Mouse (Mus musculus) left cerebral cortex, adult 18-20 months (tissue): ENCODE data around the gene Chrm3. TPM values are rescaled to one million over a fixed set of nuclear protein-coding genes. Genes with fewer than 3 reads are reported as not detected.

Experiments
- DNase-seq, 2 experiments: peaks; one replicate each; pipeline ENCODE4 v3.0.0; 2021 to 2022; ENCODE audit warnings: low spot score in 2 of 2, mixed read lengths in 1 of 2
- total RNA-seq, 2 experiments: library from RNA; stranded (reverse); gene quantifications; 2 replicates each; pipeline ENCODE4 v1.2.3; 2021

The Chrm3 gene
- total RNA-seq, 2 experiments from 2014 or later: 46.4 to 49.6 TPM

GRCm38 (mm10) chr13:10086336-10086735 lies 274.3 kb downstream of the Chrm3 start:
- peak; percentile 33 to 41 for DNase-seq

DNA sequence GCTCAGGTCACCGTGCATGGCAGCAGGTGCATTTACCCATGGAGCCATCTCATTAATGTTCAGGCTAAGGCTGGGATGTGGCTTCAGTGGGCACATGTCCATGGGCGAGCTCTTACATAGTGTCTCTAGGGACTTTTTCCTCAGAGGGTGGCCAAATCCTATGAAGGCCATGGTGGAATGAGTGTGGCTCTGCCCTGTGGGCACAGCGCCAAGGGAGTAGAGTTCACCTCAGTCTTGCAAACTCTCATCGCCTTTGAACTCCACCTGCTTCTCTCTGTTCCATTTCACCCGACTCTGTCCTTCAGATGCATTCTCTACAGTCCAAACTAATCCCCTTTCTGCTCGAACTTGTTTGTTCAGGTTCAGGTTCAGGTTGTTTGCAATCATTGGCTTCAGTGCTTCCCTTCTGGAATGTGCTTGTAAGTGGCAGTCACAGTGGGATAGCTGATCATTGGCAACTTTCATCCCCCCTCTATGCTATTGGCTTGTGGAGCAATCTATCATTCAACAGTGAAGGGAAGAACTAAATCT lies 278.7 kb downstream of the Chrm3 start:
- DNase-seq: no peak

GRCm38 (mm10) chr13:10071165-10071564 lies 289.5 kb downstream of the Chrm3 start:
- peak; percentile 23 to 50 for DNase-seq

- no peak for DNase-seq
Observed at GRCm38 (mm10) chr13:10068927-10069580, 291.6 kb downstream of the Chrm3 start.

DNA sequence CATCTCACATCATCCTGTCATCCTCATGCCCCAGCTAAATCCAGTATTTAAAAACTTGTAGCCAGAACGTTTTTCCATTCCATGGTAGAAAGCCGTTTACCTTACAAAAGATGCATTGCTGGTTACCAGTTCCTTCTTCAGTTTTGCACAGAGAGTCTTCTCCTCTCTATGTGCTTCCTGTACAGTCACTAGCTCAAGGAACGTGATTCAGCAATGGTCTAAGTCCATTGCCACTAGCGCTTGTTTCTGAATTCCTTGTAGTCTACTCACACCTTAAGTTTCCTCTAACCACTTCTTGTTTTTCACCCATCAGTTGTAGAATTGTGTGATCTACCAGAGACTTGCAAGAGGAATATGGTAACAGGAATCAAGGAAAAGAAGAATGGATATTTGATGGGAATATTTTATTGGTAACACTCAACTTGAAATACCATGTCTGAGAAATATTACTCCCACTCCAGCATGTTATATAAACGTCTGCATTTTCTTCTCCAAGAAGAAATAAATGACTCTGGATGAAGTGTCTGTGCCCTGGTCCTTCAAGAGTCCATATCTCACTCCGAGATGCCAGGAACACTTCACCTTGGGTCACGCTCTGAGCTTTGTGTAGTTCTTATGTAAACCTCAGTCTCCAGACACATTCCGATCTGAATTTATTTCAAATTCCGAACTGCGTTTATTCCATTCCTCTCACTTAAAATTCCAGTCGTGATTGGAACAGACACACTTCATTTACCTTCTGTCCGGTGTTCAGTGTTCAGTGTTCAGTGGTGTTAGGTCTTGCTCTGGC lies 293.6 kb downstream of the Chrm3 start:
- no peak for DNase-seq

DNA sequence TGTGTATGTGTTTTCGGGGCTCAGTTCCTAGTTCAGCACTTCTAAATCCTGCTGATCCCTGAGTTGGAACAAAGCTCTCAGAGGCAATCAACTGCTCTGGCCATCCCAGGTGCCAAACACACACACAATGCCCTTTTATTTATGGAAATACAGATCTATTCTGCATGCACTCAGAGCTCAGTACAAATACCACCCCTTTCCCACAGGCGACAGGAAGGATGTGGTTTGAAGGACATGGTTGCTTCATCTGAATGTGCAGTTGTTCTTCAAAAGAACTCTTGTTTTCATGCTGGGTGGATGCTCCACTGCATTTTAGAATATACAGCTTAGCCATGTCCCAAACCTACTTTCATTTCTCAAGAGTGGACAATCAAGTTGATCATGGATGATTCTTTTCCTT lies 294.9 kb downstream of the Chrm3 start:
- no peak for DNase-seq

GRCm38 (mm10) chr13:10062681-10063080 lies 298.0 kb downstream of the Chrm3 start:
- no peak for DNase-seq

DNA sequence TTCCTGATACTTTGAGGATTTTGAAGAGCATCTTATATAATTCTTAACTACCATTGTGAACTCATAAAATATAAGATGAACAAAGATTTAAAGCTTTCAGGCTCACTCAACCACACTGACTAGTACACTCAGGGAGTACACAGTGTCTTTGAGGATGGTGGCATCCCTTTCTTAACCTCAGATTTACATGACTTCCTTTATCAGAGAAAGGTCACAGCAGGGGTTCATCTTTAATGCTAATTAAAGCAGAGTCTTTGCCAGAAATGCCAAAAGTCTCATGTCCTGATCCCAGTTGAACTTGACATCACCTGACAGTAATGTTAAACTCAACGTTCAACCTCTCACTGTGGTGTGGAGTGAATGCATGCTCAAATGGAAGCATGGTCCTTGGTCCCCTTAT lies 301.7 kb downstream of the Chrm3 start:
- DNase-seq: no peak

- DNase-seq: no peak
Observed at GRCm38 (mm10) chr13:10057644-10058198, 302.9 kb downstream of the Chrm3 start.

- no peak for DNase-seq
Observed at GRCm38 (mm10) chr13:10054086-10054485, 306.6 kb downstream of the Chrm3 start.

DNA sequence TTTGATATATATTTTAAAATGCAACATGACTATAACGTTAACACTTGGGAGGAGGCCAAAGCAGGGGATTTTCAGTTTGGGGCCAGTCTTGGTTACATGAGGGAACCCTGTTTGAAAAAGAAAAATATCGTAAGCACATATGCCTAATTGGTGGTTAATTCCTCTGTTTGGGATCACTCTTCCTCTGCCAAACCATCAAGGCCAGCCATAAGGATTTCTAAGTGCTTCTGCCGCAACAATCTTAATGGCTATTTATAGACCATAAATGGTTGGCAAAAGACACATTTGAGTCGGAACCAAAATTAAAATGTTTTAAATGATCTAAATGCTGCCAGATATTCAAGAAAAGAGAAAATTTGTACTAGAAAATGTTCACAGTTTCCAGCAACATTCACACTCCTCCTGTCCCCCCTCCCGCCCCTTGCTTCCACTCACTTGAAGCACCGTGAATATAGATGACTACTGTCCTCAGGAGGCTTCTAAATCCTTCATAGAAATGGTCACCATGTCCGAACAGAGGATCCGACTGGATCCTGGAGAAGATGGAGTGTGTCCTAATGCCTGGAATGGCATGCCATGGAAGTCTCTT lies 307.3 kb downstream of the Chrm3 start:
- DNase-seq: no peak

DNA sequence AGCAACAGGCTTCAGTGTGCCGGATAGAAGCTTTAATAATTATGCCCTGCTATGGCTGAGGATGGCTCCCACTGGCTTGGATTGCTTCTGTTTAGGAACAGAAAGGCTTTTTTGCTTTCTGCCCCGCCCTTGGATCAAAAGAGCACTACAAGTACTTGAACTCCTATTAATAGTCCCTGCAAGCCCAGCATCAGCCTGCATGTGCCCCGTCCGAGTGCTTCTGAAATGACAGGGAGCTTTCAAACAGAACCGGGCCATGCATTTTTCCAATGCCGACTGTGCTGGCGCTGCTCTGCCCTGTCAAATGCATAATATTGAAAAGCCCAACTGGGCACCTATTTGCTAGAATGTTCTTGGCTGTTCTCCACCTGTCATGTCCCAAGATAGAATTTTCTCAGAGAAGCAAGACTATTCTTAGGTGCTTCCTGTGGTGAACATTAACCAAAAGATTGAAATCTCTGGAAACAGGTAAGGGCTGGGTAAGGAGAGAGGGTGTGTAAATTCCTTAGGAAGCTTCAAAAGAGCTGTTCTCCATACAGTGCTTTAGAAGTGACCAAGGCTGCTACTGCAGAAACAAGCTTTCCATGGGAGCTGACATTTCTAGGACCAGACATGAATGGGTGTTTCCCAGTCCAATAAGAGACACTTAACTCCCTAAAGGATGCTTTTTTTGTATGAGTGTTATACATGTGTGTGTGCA lies 314.8 kb downstream of the Chrm3 start:
- no peak for DNase-seq

DNA sequence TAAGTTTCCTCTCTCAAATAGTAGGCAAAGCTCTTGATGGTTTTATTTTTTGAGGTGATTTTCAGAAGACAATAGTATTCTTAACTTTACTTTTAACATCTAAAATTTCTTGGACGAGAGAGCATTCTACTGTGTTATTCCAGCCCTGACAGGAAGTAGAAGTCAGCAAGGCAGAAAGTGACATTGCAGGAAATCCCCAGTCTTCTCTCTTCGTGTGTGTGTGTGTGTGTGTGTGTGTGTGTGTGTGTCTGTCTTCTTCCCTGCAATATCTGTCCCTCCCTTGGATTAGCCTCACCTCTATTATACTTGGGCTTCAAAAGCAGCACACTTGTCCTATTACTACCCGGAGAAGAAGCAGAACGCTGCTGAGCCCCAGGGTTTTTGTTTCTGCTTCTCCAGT lies 316.6 kb downstream of the Chrm3 start:
- DNase-seq: no peak

DNA sequence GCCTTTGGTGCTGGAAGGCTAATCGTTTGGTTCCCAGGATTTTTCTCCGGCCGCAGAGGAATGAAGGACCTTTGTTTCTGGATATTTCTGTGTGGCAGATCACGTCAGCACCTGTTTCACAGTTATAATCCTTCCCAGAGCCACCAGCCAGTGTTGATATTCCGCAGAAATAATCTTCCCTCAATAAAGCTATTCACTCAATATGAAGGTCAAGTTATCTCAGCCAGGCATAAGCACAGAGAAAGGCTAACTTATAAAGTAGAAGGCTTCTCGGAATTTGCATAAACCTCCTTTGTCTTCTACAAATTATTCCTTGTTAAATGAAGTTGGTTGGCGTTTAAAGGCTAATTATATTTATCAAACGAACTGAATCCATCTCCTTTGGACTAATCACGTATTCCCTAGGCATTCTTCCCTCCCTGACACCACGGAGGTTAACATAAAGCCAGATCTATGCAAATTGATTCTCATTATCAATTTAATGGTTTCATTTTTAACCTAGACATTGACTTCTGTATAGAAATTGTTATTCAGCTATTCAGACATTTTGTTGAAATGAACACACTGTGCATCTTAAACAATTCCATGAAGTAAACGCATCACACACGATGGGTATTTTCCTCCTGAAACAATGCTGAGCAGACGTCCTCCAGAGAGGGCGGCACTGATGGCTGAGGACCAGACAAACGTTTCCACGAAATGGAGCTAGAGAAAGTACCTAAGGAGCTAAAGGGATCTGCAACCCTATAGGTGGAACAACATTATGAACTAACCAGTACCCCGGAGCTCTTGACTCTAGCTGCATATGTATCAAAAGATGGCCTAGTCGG lies 326.9 kb downstream of the Chrm3 start:
- no peak for DNase-seq

DNA sequence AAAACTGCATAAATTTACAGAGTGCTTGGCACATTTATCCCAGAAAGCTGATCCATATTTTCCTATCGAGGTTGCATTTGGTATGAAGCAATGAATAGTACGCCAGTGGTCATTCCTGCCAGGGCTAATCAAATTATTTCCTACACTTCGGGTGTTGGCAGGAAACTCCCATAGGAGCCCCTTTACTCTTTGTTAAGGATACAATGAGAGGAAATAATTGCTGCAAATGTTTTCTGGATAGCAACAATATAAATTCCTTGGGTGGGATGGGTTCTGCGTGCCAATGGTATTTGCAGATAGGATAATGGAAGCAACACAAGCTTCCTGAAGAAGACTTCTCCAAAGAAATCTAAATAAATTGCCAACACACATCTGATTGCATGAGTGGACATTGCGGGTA lies 329.1 kb downstream of the Chrm3 start:
- no peak for DNase-seq

GRCm38 (mm10) chr13:10029944-10030343 lies 330.7 kb downstream of the Chrm3 start:
- no peak for DNase-seq

DNA sequence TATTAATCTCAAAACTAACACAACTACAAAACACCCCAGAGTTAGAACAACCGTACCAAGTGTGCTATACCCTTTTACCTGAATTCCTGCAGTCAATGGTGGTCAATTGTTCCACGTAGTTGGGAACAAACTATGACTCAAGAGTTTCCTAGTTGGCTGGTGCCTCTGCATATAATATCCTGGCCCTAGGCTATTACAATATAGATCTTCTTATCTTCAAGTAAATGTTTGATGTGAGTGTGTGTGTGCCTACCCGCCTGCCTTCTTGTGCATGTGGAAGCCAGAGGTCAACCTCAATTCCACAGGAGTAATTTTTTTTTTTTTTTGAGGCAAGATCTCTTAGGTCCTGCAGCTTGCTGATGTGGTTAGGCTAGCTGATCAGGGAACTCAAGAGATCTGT lies 335.5 kb downstream of the Chrm3 start:
- no peak for DNase-seq

DNA sequence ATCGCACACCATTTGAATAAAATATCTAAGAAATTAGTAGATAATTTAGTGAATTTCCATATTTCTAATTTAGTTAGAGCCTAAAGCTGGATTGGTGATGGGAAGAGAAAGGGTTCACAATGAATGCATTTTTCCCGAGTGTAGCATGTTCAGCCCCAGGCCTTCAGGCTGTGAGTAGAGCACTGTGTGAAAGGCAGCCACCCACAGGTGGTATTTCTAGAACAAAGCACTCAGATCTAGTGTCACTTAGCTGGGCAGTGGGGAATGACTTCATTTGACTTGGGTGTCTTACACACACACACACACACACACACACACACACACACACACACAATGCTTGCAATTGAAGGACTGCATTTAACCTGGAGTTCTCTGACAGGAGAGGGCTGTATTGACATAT lies 337.5 kb downstream of the Chrm3 start:
- no peak for DNase-seq

DNA sequence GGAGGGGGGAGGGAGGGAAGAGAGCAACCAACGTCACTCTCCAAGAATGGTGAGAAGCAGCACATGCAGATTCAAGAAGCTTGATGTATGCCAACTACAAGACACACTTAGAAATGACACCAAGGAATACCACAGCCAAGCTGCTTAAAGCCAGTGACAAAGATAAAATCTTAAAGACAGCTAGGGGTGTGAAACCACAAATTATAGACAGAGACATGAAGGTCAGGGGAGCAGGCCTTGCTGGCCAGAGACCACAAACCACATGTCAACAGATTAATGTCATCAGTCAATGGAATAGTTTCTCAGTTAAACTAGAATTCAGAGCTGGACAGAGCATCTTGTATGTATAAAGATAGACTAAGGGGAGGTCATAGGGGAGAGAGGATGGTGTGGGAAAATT lies 341.4 kb downstream of the Chrm3 start:
- no peak for DNase-seq

DNA sequence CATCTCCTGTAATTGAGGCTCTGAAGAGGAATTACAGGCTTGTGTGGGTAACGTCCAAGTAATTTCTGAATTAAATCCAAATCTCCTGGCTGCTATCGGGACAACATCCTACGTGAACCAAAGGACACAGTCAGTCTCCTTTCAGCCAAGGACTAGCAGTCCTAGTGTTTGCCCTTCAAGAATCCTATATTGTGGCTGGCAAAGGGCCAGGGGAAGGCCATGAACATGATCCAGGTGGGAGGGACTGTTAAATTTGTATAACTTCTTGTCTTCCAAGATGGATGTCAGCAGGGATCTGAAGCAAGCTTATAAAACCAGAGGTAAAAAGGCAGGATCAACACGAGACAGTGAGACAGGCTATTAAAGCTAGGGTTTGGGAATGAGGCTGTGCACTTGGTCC lies 357.7 kb downstream of the Chrm3 start:
- no peak for DNase-seq
